Mouse (Mus musculus) c-Kit-positive CD71-negative TER-119-negative erythroid progenitor cells, embryonic 14.5 days (primary cell): ENCODE results near the gene Eno2.

Experiments
- DNase-seq: peaks from one replicate; pipeline ENCODE4 v3.0.0-alpha.2; 2013; ENCODE audit warnings: low read depth

Gene Eno2

DNA sequence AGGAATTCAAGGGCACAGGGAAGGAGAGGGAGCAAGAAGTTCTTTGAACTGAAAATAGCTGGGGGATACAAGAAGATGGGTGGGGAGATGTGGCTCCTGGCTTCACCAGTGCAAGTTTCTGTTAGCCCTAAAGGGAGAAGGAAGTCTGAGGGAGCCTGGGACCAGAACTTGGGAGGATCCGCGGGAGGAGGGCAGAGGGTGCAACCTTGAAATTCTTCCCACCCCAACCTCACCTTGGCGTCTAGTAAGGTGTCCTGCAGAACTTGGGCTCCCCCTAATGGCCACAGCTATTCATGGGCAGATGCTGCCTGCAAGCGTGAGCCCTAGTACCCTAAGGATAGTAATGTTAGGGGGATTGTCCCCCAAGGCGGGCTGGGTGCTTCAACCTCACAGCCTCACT lies 10.2 kb downstream of the Eno2 start:
- peak; percentile 85 for DNase-seq

DNA sequence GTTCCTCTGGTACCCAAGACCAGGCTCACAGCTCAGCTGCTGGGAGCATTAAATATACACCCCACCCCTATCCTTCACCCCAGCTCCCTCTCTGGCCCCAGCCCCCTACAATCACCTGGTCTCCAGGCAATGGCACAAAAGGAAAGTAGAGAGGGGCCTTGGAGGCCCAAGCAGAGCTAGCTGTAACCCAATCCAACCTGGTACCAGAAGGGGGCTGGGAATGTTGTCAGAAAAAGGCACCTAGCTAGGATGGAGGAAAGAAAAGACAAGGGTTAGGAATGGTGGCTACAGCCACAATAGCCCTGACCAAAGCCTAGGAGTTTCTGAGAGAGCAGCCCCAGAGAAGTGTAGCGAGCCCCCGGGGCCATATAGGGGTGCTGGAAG lies 10.6 kb downstream of the Eno2 start:
- no peak for DNase-seq

DNA sequence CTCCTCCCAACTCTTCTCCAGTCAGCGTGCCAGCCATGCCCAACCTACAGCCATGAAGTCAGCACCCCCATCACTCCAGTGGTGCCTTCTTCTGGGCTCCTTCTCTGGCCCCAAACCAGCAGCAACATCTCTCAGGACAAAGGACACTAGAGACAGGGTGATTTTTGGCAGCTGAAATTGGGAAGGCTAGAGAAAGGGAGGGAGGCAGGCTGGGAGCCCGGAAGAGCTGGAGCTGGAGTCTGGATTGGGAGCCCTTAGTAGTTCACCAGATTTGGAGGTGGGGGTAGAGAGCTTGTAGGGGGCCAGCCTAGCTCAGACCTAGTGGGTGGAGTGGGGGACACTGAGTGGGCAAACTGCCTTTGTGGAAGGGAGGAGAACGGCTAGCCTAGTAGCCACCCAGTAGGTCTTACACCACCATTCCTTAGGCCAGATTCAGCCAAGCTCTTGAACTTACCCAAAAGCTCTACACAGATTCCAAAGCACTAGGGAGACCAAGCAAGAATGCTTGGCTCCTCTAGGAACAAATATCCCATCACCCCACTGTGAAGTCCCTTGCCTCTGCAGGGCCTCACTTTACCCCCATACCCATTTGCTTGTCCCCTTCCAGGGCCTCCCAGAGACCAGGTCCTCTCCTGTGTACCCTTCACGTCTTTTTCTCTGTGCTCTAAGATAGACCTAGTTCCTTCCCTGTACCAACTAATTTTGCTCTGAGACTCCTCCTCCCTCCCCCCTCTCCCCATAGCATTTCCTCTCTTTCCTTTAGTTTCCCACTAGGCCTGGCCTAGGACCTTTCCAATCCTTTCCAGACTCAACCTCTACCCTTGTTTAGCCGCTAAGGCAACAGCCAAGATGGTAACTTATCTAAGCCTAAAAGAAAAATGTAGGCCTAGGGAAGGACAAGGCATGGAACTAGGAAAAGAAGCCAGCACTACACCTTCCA lies 11.3 kb downstream of the Eno2 start:
- DNase-seq, result no peak

DNA sequence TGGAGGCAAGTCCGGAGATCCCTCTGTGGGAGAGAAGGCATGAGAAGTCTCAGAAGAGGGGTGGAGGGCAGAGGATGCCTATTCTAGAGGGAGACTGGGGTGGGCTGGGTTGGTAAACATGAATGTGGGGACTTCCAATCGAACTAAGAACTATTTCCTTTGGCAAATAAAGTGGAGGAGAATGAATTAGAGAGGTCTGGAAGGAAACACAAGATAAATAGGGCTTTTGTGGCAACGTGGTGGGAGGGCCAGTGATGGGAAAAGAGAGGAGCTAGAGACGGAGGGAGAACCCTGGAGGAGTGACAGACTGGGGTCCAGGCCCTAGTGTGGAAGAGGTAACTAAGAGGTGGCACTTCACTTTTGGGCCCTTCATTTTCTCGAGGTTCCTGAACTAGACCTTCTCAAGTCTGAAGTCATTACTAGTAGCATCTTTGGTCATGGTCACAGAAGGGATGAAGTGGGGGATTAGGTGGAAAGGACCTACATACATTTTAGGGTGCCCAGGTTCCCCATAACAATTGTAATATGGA lies 12.1 kb downstream of the Eno2 start:
- no peak for DNase-seq

DNA sequence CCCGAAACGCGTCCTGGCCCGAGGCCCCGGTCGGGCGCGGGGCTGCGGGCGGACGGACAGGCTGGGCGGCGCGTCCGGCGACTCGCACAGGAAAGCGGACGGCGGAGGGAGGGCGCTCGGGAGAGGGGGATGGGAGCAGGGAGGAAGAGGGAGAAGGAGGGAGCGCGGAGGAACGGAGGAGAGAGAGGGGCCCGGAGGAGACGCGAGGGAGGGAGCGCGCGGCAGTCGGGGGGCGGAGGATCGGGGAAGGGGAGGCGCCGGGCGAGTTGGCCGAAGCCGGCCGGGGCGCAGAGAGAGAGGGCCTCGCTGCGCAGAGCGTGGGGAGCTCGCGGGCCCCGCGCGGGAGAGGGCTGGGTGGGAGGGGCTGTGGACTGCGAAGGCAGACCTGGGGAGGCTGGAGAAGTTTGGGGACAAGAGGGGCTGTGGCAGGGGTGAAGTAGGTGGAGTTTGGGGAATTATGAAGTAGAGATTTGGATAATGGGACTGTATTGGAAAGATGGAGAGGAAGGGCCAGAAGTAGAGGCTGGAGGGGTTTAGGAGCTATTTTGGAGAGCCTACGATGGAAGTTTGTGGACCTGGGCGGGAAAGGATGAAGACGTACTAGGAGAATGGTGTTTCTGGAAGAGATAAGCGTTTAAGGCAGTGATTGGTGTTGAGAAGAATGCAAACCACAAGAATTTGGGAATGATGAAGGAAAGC lies 12.7 kb downstream of the Eno2 start:
- no peak for DNase-seq

DNA sequence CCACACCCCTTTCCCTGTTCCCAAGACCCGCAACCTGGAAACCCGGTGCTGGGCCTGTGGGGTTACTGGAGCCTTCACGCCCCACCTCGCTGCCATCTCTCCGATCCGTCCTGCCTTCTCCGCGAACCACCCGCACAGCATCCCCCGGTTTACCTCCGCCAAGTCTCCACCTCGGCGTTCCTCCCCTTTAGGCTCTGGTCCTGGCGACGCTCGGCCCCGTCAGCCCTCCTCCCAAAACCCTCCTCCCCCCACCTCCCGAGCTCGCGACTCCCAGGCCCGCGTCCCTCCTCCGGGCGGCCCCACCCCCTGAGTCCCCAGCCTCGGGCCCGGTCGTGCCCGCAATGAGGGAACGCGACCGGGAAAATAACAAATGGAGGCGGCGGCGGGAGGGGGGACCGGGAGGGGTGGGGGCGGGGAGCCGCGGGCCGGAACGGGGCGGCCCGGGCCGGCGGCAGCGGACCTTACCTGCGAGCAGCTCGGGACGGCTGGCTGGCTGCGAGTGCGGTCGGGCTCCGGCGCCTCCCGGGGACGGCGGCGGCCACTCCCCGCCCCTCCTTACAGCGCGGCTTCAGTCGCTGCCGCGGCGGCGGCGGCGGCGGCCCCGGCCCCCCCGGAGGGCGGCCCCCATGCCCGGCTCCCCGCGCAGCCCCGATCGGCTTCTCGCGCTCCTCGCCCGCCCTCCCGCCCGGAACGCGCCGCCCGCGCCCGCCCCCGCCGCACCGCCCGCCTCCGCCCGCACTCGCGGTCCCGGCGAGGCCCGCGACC lies 13.5 kb downstream of the Eno2 start, which contains the start of the genes Gm45234 and Atn1:
Gene Gm45234, minus strand, starts transcription at position 191 of the 765 bp plus-strand sequence.
Gene Atn1, minus strand, starts transcription at position 694 of the 765 bp plus-strand sequence.
- DNase-seq, result no peak

DNA sequence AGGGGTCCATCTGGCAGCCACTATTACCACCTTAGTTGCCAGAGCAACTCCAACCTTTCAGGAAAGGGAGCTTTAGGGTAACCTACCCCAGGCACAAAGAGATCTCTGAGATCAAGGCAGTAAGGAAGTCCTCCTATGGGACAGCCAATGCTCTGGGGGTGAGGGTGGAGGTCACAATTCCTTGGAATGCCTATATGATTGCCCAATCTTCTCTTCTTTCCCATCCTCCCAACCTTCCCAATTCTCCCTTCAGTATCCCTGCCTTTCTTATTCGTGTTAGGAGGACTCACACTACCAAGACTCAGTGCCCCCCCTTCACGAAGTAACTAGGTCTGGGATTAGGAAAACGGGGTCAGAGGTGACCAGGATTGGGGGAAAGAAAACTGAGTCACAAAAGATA lies 14.2 kb downstream of the Eno2 start:
- DNase-seq, result no peak

DNA sequence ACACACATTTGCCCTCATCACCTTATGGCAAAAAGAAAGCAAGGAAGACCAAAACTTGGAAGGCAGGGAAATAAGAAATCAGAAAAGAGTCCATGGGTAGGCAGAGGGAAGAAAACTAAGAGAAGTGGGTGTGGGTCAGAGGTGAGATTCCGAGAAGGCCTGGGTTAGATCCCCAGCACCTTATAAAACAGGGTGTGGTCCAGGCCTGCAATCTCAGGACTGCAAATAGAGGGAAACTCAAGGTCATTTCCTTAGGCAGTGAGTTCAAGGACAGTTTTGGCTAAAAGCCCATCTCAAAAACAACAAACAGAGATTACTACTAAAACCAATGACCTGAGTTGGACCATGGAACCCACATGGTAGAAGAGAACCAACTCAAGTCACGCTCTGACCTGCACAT lies 15.6 kb downstream of the Eno2 start:
- DNase-seq, result no peak

DNA sequence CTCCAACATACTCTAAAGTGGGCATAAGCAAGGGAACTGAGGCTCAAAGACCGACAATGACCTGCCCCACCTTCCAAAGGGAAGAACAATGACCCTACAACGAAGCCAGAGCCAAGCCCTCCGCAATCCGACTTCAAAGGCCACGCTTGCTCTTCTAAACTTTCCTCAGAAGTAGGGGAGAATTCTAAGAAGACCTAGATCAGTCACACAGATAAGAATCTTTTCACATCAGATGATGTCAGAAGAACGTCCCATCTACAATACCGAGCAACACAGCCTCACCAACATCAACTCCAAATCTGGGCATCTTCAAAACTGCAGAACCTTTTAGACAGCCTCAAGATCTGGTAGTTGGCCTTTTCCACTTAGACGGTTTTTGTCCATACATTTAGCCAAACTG lies 19.1 kb downstream of the Eno2 start:
- no peak for DNase-seq

DNA sequence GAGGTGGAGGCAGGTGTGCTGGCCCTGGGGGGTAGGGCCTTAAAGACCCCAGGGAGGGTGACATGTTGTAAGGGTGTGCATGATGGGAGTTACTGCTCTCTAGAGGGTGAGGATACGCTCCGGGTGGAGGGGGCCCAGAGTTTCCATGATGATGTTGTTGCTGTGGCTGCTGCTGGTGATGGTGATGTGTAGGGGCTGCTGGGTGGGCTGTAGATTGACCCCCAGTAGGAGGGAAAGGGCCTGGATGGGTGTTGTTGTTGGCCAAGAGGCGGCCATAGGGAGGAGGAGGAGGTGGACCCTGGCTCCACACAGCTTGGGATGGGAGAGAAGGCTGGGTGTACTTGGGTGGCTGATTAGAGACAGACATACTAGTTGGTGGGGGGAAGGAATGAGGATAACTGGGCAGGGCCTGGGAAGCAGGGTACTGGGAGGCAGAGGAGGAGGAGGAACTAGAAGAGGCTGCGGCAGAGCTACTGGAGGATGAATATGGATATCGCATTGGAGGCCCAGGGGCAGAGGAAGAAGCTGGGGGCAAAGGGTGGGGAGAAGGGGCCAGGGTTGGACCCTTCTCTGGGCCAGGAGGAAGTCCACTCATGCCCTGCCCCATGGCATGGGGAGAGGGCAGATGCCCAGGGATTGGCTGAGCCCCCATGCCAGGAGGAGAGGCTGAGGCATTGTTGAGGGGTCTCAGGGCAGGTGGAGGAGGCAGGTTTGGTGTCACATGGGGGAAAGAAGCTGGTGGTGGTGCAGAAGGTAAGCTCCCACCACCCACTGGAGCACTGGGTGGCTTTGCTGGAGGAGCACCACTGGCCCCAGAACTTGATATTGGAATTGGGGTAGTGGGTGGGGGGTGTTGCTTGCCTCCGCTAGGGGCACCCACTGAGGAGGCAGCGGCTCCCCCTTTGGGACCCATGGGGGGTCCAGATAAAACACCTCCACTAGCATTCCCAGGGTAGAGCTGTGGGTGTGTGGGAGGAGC lies 22.5 kb downstream of the Eno2 start:
- no peak for DNase-seq

DNA sequence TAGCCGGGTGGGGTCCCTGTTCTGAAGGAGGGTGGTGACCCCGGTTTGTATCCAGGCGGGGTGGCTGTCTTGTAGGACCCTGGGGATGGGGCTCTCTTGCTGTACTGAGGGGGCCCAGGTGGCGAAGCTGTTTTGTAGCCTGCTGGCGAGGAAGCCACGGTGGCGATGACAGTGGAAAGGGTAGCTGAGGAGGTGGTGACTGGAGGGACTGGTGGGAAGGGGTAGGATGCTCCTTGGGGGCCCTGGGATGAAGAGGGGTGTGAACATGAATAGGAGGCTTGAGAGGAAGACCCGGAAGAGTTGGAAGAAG lies 23.2 kb downstream of the Eno2 start:
- no peak for DNase-seq

DNA sequence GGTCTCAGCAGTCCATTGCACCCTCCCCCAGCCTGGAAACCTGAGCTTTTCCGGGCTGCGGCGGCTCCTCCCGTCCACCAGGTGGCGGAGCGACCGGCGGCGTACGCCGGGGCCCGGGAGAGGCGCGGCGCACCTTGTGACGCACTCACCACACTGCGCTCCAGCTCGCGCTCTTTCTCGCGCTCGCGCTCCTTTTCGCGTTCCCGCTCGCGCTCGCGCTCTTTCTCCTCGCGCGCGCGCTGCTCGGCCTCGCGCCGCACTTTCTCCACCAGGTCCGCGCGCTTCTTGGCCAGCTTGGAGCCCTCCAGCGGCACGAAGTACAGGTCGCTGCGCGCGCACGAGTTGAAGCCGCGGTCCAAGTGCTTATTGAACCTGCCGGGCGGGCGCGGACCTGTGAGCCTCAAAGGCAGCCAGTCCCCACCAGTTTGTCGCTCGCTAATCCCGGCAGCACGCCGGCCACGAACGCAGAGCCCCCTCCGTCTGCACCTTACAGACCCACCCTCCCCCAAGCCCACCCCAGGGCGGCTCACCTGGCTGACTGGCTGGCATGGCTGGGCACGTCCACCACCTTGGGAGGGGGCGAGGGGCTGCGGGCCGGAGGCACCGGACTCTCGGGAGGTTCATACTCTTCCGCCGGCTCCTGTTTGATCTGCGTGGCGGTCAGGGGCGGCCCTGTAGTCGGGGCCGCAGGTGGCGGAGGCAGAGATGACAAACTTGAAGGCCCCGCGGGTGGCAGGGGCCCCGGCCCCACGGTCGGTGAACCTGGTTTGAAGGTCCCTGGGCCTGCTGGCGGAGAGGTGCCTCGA lies 23.8 kb downstream of the Eno2 start:
- DNase-seq, result peak; percentile 93

DNA sequence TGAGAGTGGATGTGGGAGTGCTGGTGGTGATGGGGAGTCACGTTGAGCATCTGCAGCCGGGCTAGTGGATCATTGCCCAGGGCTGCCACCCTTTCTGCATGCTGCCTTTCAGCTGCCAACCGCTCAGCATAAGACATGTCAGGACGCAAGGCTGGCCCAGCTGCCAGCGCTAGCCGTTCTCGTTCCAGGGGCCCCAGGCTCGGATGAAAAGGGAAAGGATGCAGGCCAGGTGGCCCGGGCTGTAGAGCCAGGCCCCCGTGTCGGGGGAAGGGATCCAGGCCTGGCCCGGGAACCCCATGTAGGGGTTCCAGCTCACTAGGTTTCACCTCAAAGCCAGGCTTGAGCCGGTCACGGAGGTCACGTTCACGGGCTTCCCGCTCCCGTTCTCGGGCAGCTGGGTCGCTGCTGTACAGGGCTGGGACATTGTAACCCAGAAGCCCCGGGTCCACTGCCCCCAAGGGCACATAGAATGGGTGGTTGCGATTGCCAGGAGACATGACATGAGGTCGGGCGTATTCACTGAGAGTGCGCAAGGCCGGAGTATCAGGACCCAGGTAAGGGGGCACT lies 24.6 kb downstream of the Eno2 start:
- no peak for DNase-seq

DNA sequence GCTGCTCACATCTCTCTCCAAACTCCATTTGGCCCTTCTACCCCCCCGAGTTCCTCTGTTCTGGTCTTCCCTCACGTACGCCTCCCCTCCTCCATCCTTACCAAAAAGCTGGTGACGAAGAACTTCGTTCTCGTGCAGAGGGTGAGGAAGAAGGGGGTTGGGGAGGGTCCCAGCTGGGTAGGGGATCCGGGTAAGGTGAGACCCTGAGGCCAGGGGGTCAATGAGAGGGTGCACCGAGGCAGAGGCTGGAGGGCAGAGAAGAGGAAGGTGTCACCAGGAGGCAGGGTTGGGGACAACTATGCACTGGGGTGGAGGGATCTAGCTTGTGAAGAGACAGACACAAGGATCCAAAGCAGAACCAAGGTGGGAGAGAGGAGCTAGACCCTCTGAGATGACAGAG lies 25.8 kb downstream of the Eno2 start:
- DNase-seq, result no peak

DNA sequence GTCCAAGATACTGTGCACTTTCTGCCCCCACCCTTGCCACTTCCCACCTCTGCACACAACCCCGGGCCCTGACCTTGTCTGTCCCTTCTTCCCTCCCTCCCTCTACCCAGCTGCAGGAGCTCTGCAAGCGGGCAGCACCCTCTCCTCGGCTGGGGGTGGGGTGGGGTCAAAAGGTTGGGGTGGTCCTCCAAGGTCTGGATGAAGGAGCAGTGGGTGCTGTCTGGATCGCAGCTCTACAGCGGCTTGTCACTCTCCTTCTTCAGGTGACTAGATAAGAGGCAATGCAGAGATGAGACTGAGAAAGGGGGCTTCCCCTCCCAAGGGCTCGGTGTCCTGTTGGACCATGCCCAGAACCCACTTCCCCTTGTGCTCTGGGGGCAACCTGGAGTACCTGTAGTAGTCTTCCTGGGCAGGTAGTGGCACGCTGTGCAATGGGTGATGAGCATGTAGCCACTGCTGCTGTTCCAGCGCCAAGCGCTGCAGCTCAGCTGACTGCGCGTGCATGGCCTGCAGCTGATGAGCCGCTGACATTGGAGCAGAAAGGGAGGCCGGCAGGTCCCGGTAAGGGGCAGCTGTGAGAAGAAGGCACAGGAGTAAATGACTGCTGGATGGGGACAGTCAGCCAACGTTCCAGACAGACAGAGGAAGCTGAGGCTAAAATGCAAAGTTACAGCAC lies 26.5 kb downstream of the Eno2 start:
- DNase-seq, result no peak

DNA sequence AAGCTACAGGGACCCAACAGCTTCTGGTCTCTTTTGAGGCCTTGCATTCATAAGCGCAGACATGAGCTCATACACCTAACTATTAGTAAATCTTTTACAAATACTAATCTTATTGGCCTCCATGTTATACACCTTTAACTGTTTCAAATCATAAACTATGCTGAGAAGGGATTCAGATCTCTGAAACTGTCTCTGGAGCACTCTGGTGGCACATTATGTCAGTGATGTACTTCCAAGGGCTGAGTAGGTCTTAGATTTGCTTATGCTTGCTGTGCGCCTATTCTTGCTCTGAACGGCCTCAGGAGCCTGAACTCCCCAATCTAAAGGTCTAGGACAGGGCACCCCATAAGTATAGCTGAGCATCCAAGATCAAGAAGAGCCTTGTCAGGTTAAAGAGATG lies 27.6 kb downstream of the Eno2 start:
- no peak for DNase-seq

DNA sequence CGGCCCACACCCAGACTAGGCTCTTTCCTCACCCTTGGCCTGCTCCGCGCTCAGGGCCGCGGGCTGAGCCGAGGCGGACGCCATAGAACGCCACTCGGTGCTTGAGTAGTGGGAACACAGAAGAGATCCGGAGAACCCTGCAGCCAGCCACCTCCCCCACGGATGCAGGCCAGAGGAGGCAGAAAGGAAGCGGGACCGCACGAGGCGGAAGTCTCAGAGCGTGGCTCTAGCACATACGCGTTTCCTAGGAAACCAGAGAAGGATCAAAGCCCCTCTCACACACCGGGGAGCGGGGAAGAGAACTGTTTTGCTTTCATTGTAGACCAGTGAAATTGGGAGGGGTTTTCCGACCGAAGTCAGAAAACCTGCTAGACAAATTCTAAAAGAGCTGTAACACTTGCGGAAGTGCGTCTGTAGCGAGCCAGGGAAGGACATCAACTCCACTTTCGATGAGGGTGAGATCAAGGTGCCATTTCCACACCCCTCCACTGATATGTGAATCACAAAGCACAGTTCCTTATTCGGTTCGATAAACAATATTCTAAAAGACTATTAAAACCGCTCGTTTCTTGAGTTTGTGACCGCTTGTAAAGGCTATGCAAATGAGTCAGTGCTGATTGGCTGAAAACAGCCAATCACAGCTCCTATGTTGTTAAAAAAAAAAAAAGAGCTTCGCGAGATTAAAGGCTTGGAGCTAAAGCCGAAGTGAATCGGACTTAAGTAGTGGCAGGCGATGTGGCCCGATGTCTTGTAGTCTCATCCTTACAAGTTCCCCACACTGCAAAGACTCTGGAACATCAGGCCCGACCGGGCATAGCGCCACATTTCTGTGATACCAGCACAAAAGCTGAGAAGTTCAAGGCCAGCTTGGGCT lies 28.3 kb downstream of the Eno2 start, which contains the start of gene Grcc10:
Gene Grcc10, minus strand, starts transcription at position 487 of the 874 bp plus-strand sequence.
- DNase-seq, result peak; percentile 93

DNA sequence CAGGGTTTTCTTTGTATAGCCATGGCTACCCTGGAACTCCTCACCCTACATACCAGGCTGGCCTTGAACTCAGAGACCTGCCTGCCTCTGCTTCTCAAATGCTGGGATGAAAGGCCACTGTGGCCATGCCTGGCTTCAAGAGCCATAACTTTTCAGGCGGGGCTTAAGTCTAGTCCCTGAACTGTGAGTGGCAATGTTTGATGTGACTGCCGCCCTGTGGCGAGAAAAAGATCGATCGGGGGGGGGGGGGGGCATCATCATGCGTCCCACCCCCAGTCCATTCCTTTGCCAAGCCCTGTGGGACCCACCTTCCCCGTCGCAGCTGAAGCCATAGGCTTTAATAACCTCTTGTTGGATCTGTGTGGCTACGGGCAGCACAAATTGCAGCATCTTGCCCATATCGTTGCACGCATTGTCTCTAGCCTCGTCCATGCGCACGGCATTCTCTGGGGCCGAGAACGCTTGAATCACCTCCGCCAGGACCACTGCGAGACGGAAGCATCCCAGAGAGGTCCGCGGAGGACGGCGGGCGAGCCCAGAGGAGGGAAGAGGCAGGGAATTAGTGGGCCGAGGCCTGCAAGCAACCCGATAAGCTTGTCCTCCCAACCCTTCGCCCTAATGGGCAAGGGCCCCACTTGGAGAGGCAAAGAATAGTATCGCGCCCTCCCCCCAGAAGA lies 29.1 kb downstream of the Eno2 start:
- no peak for DNase-seq
